ENCODE assay signal across 22 mouse cellular contexts in the genomic region with DNA sequence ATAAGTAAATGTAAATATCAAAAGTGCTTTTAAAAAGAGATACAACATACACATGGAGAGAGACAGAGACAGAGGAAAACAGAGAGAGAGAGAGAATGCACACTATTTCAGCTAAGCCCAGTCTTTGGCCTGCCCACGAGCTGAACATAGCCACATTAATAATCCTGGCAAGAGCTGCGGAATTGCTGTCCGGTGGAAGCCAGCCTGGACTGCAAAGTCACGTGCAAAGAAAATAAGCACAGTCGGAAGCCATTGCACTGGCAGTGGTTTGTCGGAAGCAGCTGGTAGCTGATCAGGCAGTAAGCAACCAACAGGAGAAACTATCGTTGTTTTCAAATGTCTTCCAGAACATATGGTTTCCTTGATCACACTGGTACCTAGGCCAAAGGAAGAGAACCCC. TPM values are rescaled to one million over a fixed set of nuclear protein-coding genes. Genes with fewer than 3 reads are reported as not detected.
DNase-seq lines count a peak whose midpoint lies in the region; ATAC-seq and TF ChIP-seq lines count a peak whose summit lies in the region.
"Had no signal": no experiment of that assay in that cellular context is flagged by ENCODE, and none has a peak within 500 bp of the region (broad histone marks: within the 10 kb centered on the region; RNA-seq: fewer than 3 reads in every experiment).

No protein-coding gene starts in this region.

- TF ChIP-seq CTCF in cerebellum, adult 2 months (IDR thresholded peaks at IDR 0.05; ENCODE audit: borderline replicate concordance, insufficient read depth, low read depth, low read length): no peak

- DNase-seq in cerebellum, postnatal 14 days: peak; percentile 52 to 56
- DNase-seq in cerebellum, adult 2 months: no peak
- DNase-seq in midbrain, embryonic 11.5 days (ENCODE audit: low spot score, missing footprints): peak; percentile 84
- DNase-seq in left cerebral cortex, adult 8-10 months (ENCODE audit: low spot score in 2 of 2): no peak
- DNase-seq: adrenal gland, postnatal 14 days; cerebellum, adult 18-20 months; cerebellum, postnatal 25 days; gastrocnemius, postnatal 10 days; heart, postnatal 4 days had no signal

- no peaks in the 10 kb centered on the region for H3K4me1 ChIP-seq in cerebellum, adult 2 months (ENCODE audit: control insufficient read depth, insufficient read depth, low read length)
- no peaks in the 10 kb centered on the region for H3K4me1 ChIP-seq in hindbrain, embryonic 16.5 days (ENCODE audit: control insufficient read depth, insufficient read depth, low read depth, low read length)
- peaks cover 2% of the 10 kb centered on the region; the same call in 1 of the 2 replicates for H3K4me1 ChIP-seq in hindbrain, embryonic 13.5 days (replicated peaks)
- H3K4me1 ChIP-seq in midbrain, embryonic 11.5 days (ENCODE audit: control insufficient read depth, insufficient read depth, low read length): no peaks in the 10 kb centered on the region
- peaks cover 8% of the 10 kb centered on the region; the same call in 1 of the 2 replicates for H3K4me1 ChIP-seq in midbrain, embryonic 13.5 days (replicated peaks)
- H3K4me1 ChIP-seq: forebrain, embryonic 12.5 days; intestine, embryonic 15.5 days had no signal

- H3K36me3 ChIP-seq in hindbrain, embryonic 16.5 days (ENCODE audit: control insufficient read depth, insufficient read depth, low read length): no peaks in the 10 kb centered on the region
- H3K36me3 ChIP-seq in hindbrain, embryonic 13.5 days: no peaks in the 10 kb centered on the region
- H3K36me3 ChIP-seq in midbrain, embryonic 11.5 days (ENCODE audit: control insufficient read depth, insufficient read depth, low read length): no peaks in the 10 kb centered on the region
- no peaks in the 10 kb centered on the region for H3K36me3 ChIP-seq in midbrain, embryonic 13.5 days
- H3K36me3 ChIP-seq: embryonic facial prominence, embryonic 13.5 days; forebrain, embryonic 12.5 days; heart, embryonic 10.5 days; intestine, embryonic 15.5 days had no signal

- WGBS in cerebellum, adult 2 months: 8% methylated on average over 7 of the region's 7 CpGs
- 40% methylated on average over 7 of the region's 7 CpGs for WGBS in hindbrain, embryonic 16.5 days
- WGBS in hindbrain, embryonic 13.5 days: 54% methylated on average over 7 of the region's 7 CpGs
- 74% methylated on average over 7 of the region's 7 CpGs for WGBS in midbrain, embryonic 11.5 days
- 65% methylated on average over 7 of the region's 7 CpGs for WGBS in midbrain, embryonic 13.5 days

- no peak for TF ChIP-seq POLR2A in cerebellum, adult 2 months (IDR thresholded peaks at IDR 0.05; ENCODE audit: borderline replicate concordance, insufficient read depth, low read length)

- no peak overlapping the region for H3K27ac ChIP-seq in cerebellum, adult 2 months (ENCODE audit: insufficient read depth, low read length)
- no peak overlapping the region for H3K27ac ChIP-seq in hindbrain, embryonic 16.5 days (ENCODE audit: low read depth, low read length)
- H3K27ac ChIP-seq in hindbrain, embryonic 13.5 days: no peak overlapping the region
- H3K27ac ChIP-seq in midbrain, embryonic 11.5 days (ENCODE audit: low read depth, low read length): no peak overlapping the region
- H3K27ac ChIP-seq in midbrain, embryonic 13.5 days: no peak overlapping the region
- H3K27ac ChIP-seq: embryonic facial prominence, embryonic 13.5 days; forebrain, embryonic 12.5 days; heart, embryonic 10.5 days; intestine, embryonic 15.5 days had no signal

- no peaks in the 10 kb centered on the region for H3K9me3 ChIP-seq in hindbrain, embryonic 16.5 days (ENCODE audit: control insufficient read depth, low read length)
- H3K9me3 ChIP-seq in hindbrain, embryonic 13.5 days: no peaks in the 10 kb centered on the region
- H3K9me3 ChIP-seq in midbrain, embryonic 11.5 days (ENCODE audit: control insufficient read depth, low read length): no peaks in the 10 kb centered on the region
- no peaks in the 10 kb centered on the region for H3K9me3 ChIP-seq in midbrain, embryonic 13.5 days
- H3K9me3 ChIP-seq: embryonic facial prominence, embryonic 13.5 days; forebrain, embryonic 12.5 days; heart, embryonic 10.5 days; intestine, embryonic 15.5 days had no signal

- no peak overlapping the region for H3K4me2 ChIP-seq in hindbrain, embryonic 16.5 days (ENCODE audit: low read length)
- no peak overlapping the region for H3K4me2 ChIP-seq in hindbrain, embryonic 13.5 days
- H3K4me2 ChIP-seq in midbrain, embryonic 11.5 days: no peak overlapping the region
- H3K4me2 ChIP-seq in midbrain, embryonic 13.5 days (replicated peaks): no peak overlapping the region
- H3K4me2 ChIP-seq: embryonic facial prominence, embryonic 13.5 days; forebrain, embryonic 12.5 days; intestine, embryonic 15.5 days had no signal

- H3K9ac ChIP-seq in hindbrain, embryonic 16.5 days (ENCODE audit: low read depth, low read length): no peak overlapping the region
- H3K9ac ChIP-seq in hindbrain, embryonic 13.5 days: no peak overlapping the region
- no peak overlapping the region for H3K9ac ChIP-seq in midbrain, embryonic 11.5 days (ENCODE audit: low read length)
- H3K9ac ChIP-seq in midbrain, embryonic 13.5 days (replicated peaks): no peak overlapping the region
- H3K9ac ChIP-seq: embryonic facial prominence, embryonic 13.5 days; forebrain, embryonic 12.5 days; intestine, embryonic 15.5 days had no signal

- ATAC-seq in hindbrain, embryonic 16.5 days: peak; percentile 60; the same call in 1 of the 2 replicates
- ATAC-seq in hindbrain, embryonic 13.5 days (ENCODE audit: low FRiP score): no peak
- ATAC-seq in midbrain, embryonic 11.5 days (ENCODE audit: low FRiP score): no peak
- ATAC-seq in midbrain, embryonic 13.5 days: no peak
- ATAC-seq: forebrain, embryonic 16.5 days; intestine, embryonic 15.5 days had no signal

- H3K4me3 ChIP-seq in cerebellum, adult 2 months (replicated peaks; ENCODE audit: insufficient read depth, low read depth, low read length): no peak overlapping the region
- H3K4me3 ChIP-seq in hindbrain, embryonic 16.5 days (ENCODE audit: low read length): no peak overlapping the region
- H3K4me3 ChIP-seq in hindbrain, embryonic 13.5 days: no peak overlapping the region
- no peak overlapping the region for H3K4me3 ChIP-seq in midbrain, embryonic 11.5 days (ENCODE audit: low read depth, low read length)
- H3K4me3 ChIP-seq in midbrain, embryonic 13.5 days (replicated peaks): no peak overlapping the region
- H3K4me3 ChIP-seq: embryonic facial prominence, embryonic 13.5 days; forebrain, embryonic 12.5 days; heart, embryonic 10.5 days; intestine, embryonic 15.5 days had no signal

- H3K27me3 ChIP-seq in cerebellum, adult 2 months (ENCODE audit: control insufficient read depth, insufficient read depth, low read length): no peaks in the 10 kb centered on the region
- H3K27me3 ChIP-seq in hindbrain, embryonic 16.5 days (replicated peaks; ENCODE audit: control insufficient read depth, insufficient read depth, low read length): peaks cover 36% of the 10 kb centered on the region
- peaks cover 75% of the 10 kb centered on the region for H3K27me3 ChIP-seq in hindbrain, embryonic 13.5 days
- peaks cover 64% of the 10 kb centered on the region for H3K27me3 ChIP-seq in midbrain, embryonic 11.5 days (ENCODE audit: control insufficient read depth, insufficient read depth, low read length)
- H3K27me3 ChIP-seq in midbrain, embryonic 13.5 days: peaks cover 71% of the 10 kb centered on the region

RNA-seq across cellular contexts. Expression of a gene that starts 6.1 kb away (rescaled TPM):
- 0.55 and 1.0 TPM in 2 replicates for polyA plus RNA-seq in cerebellum, adult 2 months (2012; rRNA removed)
- 1.7 and 2.3 TPM in 2 replicates for polyA plus RNA-seq in hindbrain, embryonic 16.5 days (2015; fragmentation: Nextera tagmentation; extraction: Ambion mirVana)
- polyA plus RNA-seq in hindbrain, embryonic 13.5 days (2015; fragmentation: Nextera tagmentation; extraction: Ambion mirVana): 6.4 and 9.3 TPM in 2 replicates
- 1.7 and 2.2 TPM in 2 replicates for polyA plus RNA-seq in midbrain, embryonic 11.5 days (2014; fragmentation: Nextera tagmentation; extraction: Ambion mirVana)
- polyA plus RNA-seq in midbrain, embryonic 13.5 days (2015; fragmentation: Nextera tagmentation; extraction: Ambion mirVana): 3.0 and 4.3 TPM in 2 replicates
- not detected for total RNA-seq in left cerebral cortex, adult 8-10 months (2022)
- total RNA-seq: adrenal gland, postnatal 14 days; gastrocnemius, postnatal 10 days; gastrocnemius, postnatal 4 days; heart, postnatal 10 days; heart, postnatal 4 days; MEL had no signal
- polyA plus RNA-seq: C2C12; embryonic facial prominence, embryonic 13.5 days; forebrain, embryonic 16.5 days; frontal cortex, adult 2 months; heart, embryonic 10.5 days; intestine, embryonic 15.5 days had no signal

RNA-seq across cellular contexts. Expression of a gene that starts 55.1 kb away (rescaled TPM):
- 28.4 and 29.0 TPM in 2 replicates for polyA plus RNA-seq in cerebellum, adult 2 months (2012; rRNA removed)
- polyA plus RNA-seq in hindbrain, embryonic 16.5 days (2015; fragmentation: Nextera tagmentation; extraction: Ambion mirVana): 25.0 and 26.7 TPM in 2 replicates
- polyA plus RNA-seq in hindbrain, embryonic 13.5 days (2015; fragmentation: Nextera tagmentation; extraction: Ambion mirVana): 25.3 and 27.5 TPM in 2 replicates
- 6.6 and 6.8 TPM in 2 replicates for polyA plus RNA-seq in midbrain, embryonic 11.5 days (2014; fragmentation: Nextera tagmentation; extraction: Ambion mirVana)
- 18.0 and 21.1 TPM in 2 replicates for polyA plus RNA-seq in midbrain, embryonic 13.5 days (2015; fragmentation: Nextera tagmentation; extraction: Ambion mirVana)
- total RNA-seq in left cerebral cortex, adult 8-10 months (2022): 10 to 100 TPM; 31.0 to 35.7 (median 33.3) TPM

Comparison
In these comparisons a context has a peak if more than half of its experiments do, and no peak if none do; other contexts are left out.
1. DNase-seq: peak in cerebellum, postnatal 14 days (2 of 2) and midbrain, embryonic 11.5 days (single experiment); none in cerebellum, adult 2 months (0 of 2) and left cerebral cortex, adult 8-10 months (0 of 2).